Mouse (Mus musculus) spleen, postnatal 14 days (tissue): Measurements from ENCODE around the gene Hps4.

Source experiments
- DNase-seq, 2 experiments: peaks; one replicate each; pipeline ENCODE4 v3.0.0; 2021 to 2022; ENCODE audit warnings: low spot score in 2 of 2

Hps4 gene

GRCm38 (mm10) chr5:112323246-112323645 is 19.6 kb upstream of the Hps4 start:
- DNase-seq, result no peak

- DNase-seq, result peak in 1 of 2 experiments; percentile 21
Observed at GRCm38 (mm10) chr5:112324637-112325545, 18.0 kb upstream of the Hps4 start.

- peak; percentile 85 to 91 for DNase-seq
Observed at GRCm38 (mm10) chr5:112325546-112326445, 17.1 kb upstream of the Hps4 start, which contains the start of gene Tfip11. Gene Tfip11, plus strand, starts transcription at chr5:112326358.

- DNase-seq, result no peak
Observed at GRCm38 (mm10) chr5:112326446-112327009, 16.4 kb upstream of the Hps4 start.

- no peak for DNase-seq
Observed at GRCm38 (mm10) chr5:112327854-112328253, 15.0 kb upstream of the Hps4 start.

- DNase-seq, result no peak
Observed at GRCm38 (mm10) chr5:112329805-112330564, 12.9 kb upstream of the Hps4 start.

GRCm38 (mm10) chr5:112335473-112335872 is 7.4 kb upstream of the Hps4 start:
- DNase-seq, result peak; percentile 27 to 45

- DNase-seq, result no peak
Observed at GRCm38 (mm10) chr5:112337004-112337403, 5.9 kb upstream of the Hps4 start.

GRCm38 (mm10) chr5:112339215-112339614 is 3.7 kb upstream of the Hps4 start:
- DNase-seq, result no peak

- DNase-seq, result no peak
Observed at GRCm38 (mm10) chr5:112343205-112343595, 317 bp downstream of the Hps4 start.

- DNase-seq, result no peak
Observed at GRCm38 (mm10) chr5:112344092-112344960, 1.4 kb downstream of the Hps4 start.

- no peak for DNase-seq
Observed at GRCm38 (mm10) chr5:112346211-112346965, 3.5 kb downstream of the Hps4 start.

GRCm38 (mm10) chr5:112349169-112349568 is 6.3 kb downstream of the Hps4 start:
- no peak for DNase-seq

GRCm38 (mm10) chr5:112355493-112355892 is 12.6 kb downstream of the Hps4 start:
- DNase-seq, result no peak

GRCm38 (mm10) chr5:112355910-112356309 is 13.0 kb downstream of the Hps4 start, which contains the start of gene Gm6583:
Gene Gm6583, minus strand, starts transcription at chr5:112356033.
- no peak for DNase-seq

GRCm38 (mm10) chr5:112356322-112356721 is 13.4 kb downstream of the Hps4 start:
- no peak for DNase-seq

GRCm38 (mm10) chr5:112359520-112359919 is 16.6 kb downstream of the Hps4 start:
- no peak for DNase-seq

GRCm38 (mm10) chr5:112360077-112360476 is 17.2 kb downstream of the Hps4 start:
- no peak for DNase-seq

GRCm38 (mm10) chr5:112364184-112364797 is 21.4 kb downstream of the Hps4 start:
- DNase-seq, result no peak
